8 mouse cellular contexts compared by ENCODE assay signal in the genomic region with DNA sequence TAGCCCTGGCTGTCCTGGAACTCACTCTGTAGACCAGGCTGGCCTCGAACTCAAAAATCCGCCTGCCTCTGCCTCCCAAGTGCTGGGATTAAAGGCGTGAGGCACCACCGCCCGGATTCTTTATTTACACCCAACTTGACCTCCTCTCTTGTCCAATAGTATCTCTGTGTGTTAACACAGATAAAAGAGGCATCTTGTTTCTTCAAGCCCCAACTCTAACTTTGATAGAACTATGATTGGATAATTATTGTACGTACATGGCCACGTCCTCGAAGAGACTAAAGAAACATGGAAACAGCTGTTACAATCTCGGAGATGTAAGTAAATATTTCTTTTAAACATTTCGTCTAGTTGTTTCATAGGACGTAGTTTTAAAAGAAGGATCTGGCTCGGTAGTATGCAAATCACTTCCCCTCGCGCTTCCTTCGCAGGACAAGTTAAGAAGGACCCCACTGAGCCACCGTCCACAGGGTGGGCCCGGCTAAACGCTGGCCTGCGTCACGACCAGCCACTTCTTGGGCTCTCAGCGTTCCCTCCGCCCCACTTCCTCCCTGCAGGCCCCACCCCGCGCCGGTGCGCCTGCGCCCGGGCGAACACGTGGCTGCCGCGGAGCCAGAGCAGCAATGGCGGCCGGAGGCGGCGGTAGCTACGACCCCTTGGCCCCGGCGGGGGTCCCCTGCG. TPM values are rescaled to one million over a fixed set of nuclear protein-coding genes. Genes with fewer than 3 reads are reported as not detected.
DNase-seq lines count a peak whose midpoint lies in the region; ATAC-seq and TF ChIP-seq lines count a peak whose summit lies in the region.

A gene (plus strand): TSS at position 258 of the 681 bp plus-strand sequence.

- peak; percentile 99 for ATAC-seq in cerebellum, adult (ENCODE audit: insufficient number of reproducible peaks, low FRiP score, low TSS enrichment)
- ATAC-seq in forebrain, embryonic 13.5 days: peak; percentile 100
- ATAC-seq in neural tube, embryonic 15.5 days (ENCODE audit: low FRiP score): peak; percentile 100

- WGBS in forebrain, embryonic 13.5 days: 6% methylated on average over 40 of the region's 40 CpGs
- WGBS in neural tube, embryonic 15.5 days: 5% methylated on average over 40 of the region's 40 CpGs

- peak within 1 kb of the TSS; percentile 80 for H3K4me3 ChIP-seq in ES-Bruce4 (ENCODE audit: low read depth, low read length)
- H3K4me3 ChIP-seq in forebrain, embryonic 13.5 days: peak within 1 kb of the TSS; percentile 99
- peak within 1 kb of the TSS; percentile 100 for H3K4me3 ChIP-seq in neural tube, embryonic 15.5 days (replicated peaks)

- H3K4me1 ChIP-seq in ES-Bruce4 (ENCODE audit: control insufficient read depth, insufficient read depth, low read length): no peaks in the 10 kb centered on the region
- peaks cover 20% of the 10 kb centered on the region for H3K4me1 ChIP-seq in forebrain, embryonic 13.5 days
- H3K4me1 ChIP-seq in neural tube, embryonic 15.5 days: peaks cover 22% of the 10 kb centered on the region

- TF ChIP-seq CTCF in ES-Bruce4 (IDR thresholded peaks at IDR 0.05; ENCODE audit: low read depth, low read length): no peak

- peak; percentile 96 for DNase-seq in heart, postnatal 14 days
- peak; percentile 96 for DNase-seq in layer of hippocampus, adult 11-12 months (ENCODE audit: low spot score)
- peak; percentile 97 for DNase-seq in lung, adult 18-20 months
- DNase-seq in testis, postnatal 14 days (ENCODE audit: low spot score): peak; percentile 97

- H3K27me3 ChIP-seq in ES-Bruce4 (ENCODE audit: control insufficient read depth, insufficient read depth, low read length, poor library complexity, severe bottlenecking): no peaks in the 10 kb centered on the region
- H3K27me3 ChIP-seq in forebrain, embryonic 13.5 days: no peaks in the 10 kb centered on the region
- H3K27me3 ChIP-seq in neural tube, embryonic 15.5 days (replicated peaks): no peaks in the 10 kb centered on the region

- peaks cover 11% of the 10 kb centered on the region; the same call in 1 of the 2 replicates for H3K36me3 ChIP-seq in ES-Bruce4 (ENCODE audit: control insufficient read depth, insufficient read depth, low read length, poor library complexity, severe bottlenecking)
- H3K36me3 ChIP-seq in forebrain, embryonic 13.5 days (ENCODE audit: poor library complexity, severe bottlenecking): peaks cover 5% of the 10 kb centered on the region; the same call in 1 of the 2 replicates
- 0 out of 2 replicates have a peak, but pooled peaks cover 3% of the 10 kb centered on the region for H3K36me3 ChIP-seq in neural tube, embryonic 15.5 days

- H3K27ac ChIP-seq in ES-Bruce4 (ENCODE audit: insufficient read depth, low read length): peak within 1 kb of the TSS; percentile 23
- peak within 1 kb of the TSS; percentile 35; the same call in 1 of the 2 replicates for H3K27ac ChIP-seq in forebrain, embryonic 13.5 days
- H3K27ac ChIP-seq in neural tube, embryonic 15.5 days (replicated peaks): peak within 1 kb of the TSS; percentile 74

- intact Hi-C loops in heart, postnatal 14 days (cut with DNase I): no loop called here

- H3K9ac ChIP-seq in ES-Bruce4 (ENCODE audit: low read depth, poor library complexity, severe bottlenecking): peak within 1 kb of the TSS; percentile 90
- peak within 1 kb of the TSS; percentile 93 for H3K9ac ChIP-seq in forebrain, embryonic 13.5 days
- H3K9ac ChIP-seq in neural tube, embryonic 15.5 days (replicated peaks): peak within 1 kb of the TSS; percentile 93

- no peaks in the 10 kb centered on the region for H3K9me3 ChIP-seq in ES-Bruce4 (replicated peaks; ENCODE audit: control insufficient read depth, insufficient read depth, low read length, poor library complexity, severe bottlenecking)
- no peaks in the 10 kb centered on the region for H3K9me3 ChIP-seq in forebrain, embryonic 13.5 days (replicated peaks)
- H3K9me3 ChIP-seq in neural tube, embryonic 15.5 days (replicated peaks): no peaks in the 10 kb centered on the region

- peak within 1 kb of the TSS; percentile 88 for H3K4me2 ChIP-seq in forebrain, embryonic 13.5 days
- peak within 1 kb of the TSS; percentile 81 for H3K4me2 ChIP-seq in neural tube, embryonic 15.5 days

- peak; percentile 25 for TF ChIP-seq POLR2A in ES-Bruce4 (IDR thresholded peaks at IDR 0.05; ENCODE audit: insufficient read depth, low read length)

- 0 out of 2 replicates have a peak, but pooled peaks have one; percentile 48 for TF ChIP-seq EP300 in ES-Bruce4 (IDR thresholded peaks at IDR 0.05; ENCODE audit: insufficient read depth, low read depth, low read length)

RNA-seq across cellular contexts. Expression of the gene that starts here (rescaled TPM):
- 217 and 240 TPM in 2 replicates for polyA plus RNA-seq in ES-Bruce4 (2011; ENCODE audit: insufficient read depth, insufficient read length, low read depth, missing spikeins)
- polyA plus RNA-seq in forebrain, embryonic 13.5 days (2015; fragmentation: Nextera tagmentation; extraction: Ambion mirVana): 54.6 and 60.7 TPM in 2 replicates
- total RNA-seq in heart, postnatal 14 days (2021): 10 to 100 TPM; 20.5 to 20.8 TPM
- 38.0 and 52.0 TPM in 2 replicates for polyA plus RNA-seq in neural tube, embryonic 15.5 days (2015; fragmentation: Nextera tagmentation; extraction: Ambion mirVana)

Comparison
In these comparisons a context has a peak if more than half of its experiments do, and no peak if none do; other contexts are left out.
1. Peak in every context shown above with its lines: DNase-seq, ATAC-seq, H3K4me3 ChIP-seq and H3K27ac ChIP-seq.
2. H3K27ac ChIP-seq: peak in every context shown above with its lines; median percentile 74 in neural tube, embryonic 15.5 days; 35 in forebrain, embryonic 13.5 days; 23 in ES-Bruce4.